Mouse (Mus musculus): ENCODE measurements around the gene Deaf1.

The Deaf1 gene

GRCm38 (mm10) chr7:141297926-141298650 is 29.4 kb downstream of the Deaf1 start:
- DNase-seq (ENCODE audit: low spot score in 2 of 2) = no peak

- DNase-seq (ENCODE audit: low spot score in 2 of 2) = no peak
These were observed 33.0 kb downstream of the Deaf1 start for GRCm38 (mm10) chr7:141294479-141294878.

- no peak for DNase-seq (ENCODE audit: low spot score in 2 of 2)
These were observed 33.5 kb downstream of the Deaf1 start for GRCm38 (mm10) chr7:141293852-141294471.

- no peak for DNase-seq (ENCODE audit: low spot score in 2 of 2)
These were observed 34.7 kb downstream of the Deaf1 start for GRCm38 (mm10) chr7:141292583-141293388.

- peak in 1 of 2 experiments; percentile 29 for DNase-seq (ENCODE audit: low spot score in 2 of 2)
These were observed 35.4 kb downstream of the Deaf1 start, which contains the start of gene Drd4 for GRCm38 (mm10) chr7:141291921-141292582. Gene Drd4, plus strand, starts transcription at chr7:141292006.

- no peak for DNase-seq (ENCODE audit: low spot score in 2 of 2)
These were observed 39.4 kb downstream of the Deaf1 start for GRCm38 (mm10) chr7:141288042-141288441.

GRCm38 (mm10) chr7:141282756-141283155 is 44.7 kb downstream of the Deaf1 start:
- DNase-seq (ENCODE audit: low spot score in 2 of 2) = no peak

- no peak for DNase-seq (ENCODE audit: low spot score in 2 of 2)
These were observed 46.0 kb downstream of the Deaf1 start for GRCm38 (mm10) chr7:141281442-141281841.

GRCm38 (mm10) chr7:141278766-141279590 is 48.5 kb downstream of the Deaf1 start, which contains the start of gene Sct:
Gene Sct, minus strand, starts transcription at chr7:141279133.
- DNase-seq (ENCODE audit: low spot score in 2 of 2) = no peak

GRCm38 (mm10) chr7:141277701-141278678 is 49.5 kb downstream of the Deaf1 start:
- DNase-seq (ENCODE audit: low spot score in 2 of 2) = no peak

GRCm38 (mm10) chr7:141276546-141276945 is 50.9 kb downstream of the Deaf1 start, which contains the start of gene Cdhr5:
Gene Cdhr5, minus strand, starts transcription at chr7:141276786.
- DNase-seq (ENCODE audit: low spot score in 2 of 2) = no peak

GRCm38 (mm10) chr7:141275356-141275755 is 52.1 kb downstream of the Deaf1 start:
- no peak for DNase-seq (ENCODE audit: low spot score in 2 of 2)

GRCm38 (mm10) chr7:141270631-141271030 is 56.9 kb downstream of the Deaf1 start:
- DNase-seq (ENCODE audit: low spot score in 2 of 2) = no peak

GRCm38 (mm10) chr7:141269273-141269545 is 58.3 kb downstream of the Deaf1 start:
- DNase-seq (ENCODE audit: low spot score in 2 of 2) = no peak

GRCm38 (mm10) chr7:141268466-141269272 is 58.8 kb downstream of the Deaf1 start:
- no peak for DNase-seq (ENCODE audit: low spot score in 2 of 2)

- peak in 1 of 2 experiments; percentile 23 for DNase-seq (ENCODE audit: low spot score in 2 of 2)
These were observed 61.5 kb downstream of the Deaf1 start, which contains the start of gene Irf7 for GRCm38 (mm10) chr7:141265739-141266561. Gene Irf7, minus strand, starts transcription at chr7:141266481.

- DNase-seq (ENCODE audit: low spot score in 2 of 2) = no peak
These were observed 62.1 kb downstream of the Deaf1 start for GRCm38 (mm10) chr7:141265411-141265738.

- no peak for DNase-seq (ENCODE audit: low spot score in 2 of 2)
These were observed 62.6 kb downstream of the Deaf1 start for GRCm38 (mm10) chr7:141264761-141265410.

Data from frontal cortex, postnatal 36 days (tissue).